Mouse (Mus musculus): ENCODE results near the gene Zfp109. TPM values are rescaled to one million over a fixed set of nuclear protein-coding genes. Genes with fewer than 3 reads are reported as not detected.

Gene Zfp109
- polyA plus RNA-seq, 1 experiment from 2014 or later, result 4.5 TPM

DNA sequence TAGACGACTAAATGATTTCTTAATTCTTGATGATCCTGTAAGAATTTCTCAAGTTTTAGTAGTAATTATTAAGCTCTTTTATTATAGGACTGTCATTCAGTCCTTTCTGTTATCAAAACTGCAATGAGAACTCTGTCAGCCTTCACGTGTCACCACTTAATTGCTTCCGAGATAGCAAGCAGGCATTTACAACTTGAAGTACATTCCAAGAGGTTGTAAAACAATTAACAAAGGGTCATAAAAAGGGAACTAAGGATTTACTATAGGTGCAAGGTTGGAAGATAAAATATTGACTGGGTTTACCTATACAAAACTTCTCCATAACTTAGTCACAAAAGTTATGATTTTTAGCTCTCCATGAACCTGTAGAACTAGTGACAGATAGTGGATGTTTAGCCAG is 44.2 kb downstream of the Zfp109 start:
- H3K9ac ChIP-seq (replicated peaks), result no peak overlapping the region
- no peak for ATAC-seq
- H3K36me3 ChIP-seq, result peaks cover 33% of the 10 kb centered on the region
- H3K9me3 ChIP-seq, result no peaks in the 10 kb centered on the region; the same call in none of the 2 replicates
- no peak overlapping the region for H3K4me2 ChIP-seq (replicated peaks)
- H3K4me1 ChIP-seq (replicated peaks), result no peaks in the 10 kb centered on the region
- no peak overlapping the region for H3K27ac ChIP-seq
- H3K27me3 ChIP-seq, result no peaks in the 10 kb centered on the region
- 95% methylated on average over 3 of the region's 3 CpGs for WGBS
- H3K4me3 ChIP-seq (replicated peaks), result no peak overlapping the region

DNA sequence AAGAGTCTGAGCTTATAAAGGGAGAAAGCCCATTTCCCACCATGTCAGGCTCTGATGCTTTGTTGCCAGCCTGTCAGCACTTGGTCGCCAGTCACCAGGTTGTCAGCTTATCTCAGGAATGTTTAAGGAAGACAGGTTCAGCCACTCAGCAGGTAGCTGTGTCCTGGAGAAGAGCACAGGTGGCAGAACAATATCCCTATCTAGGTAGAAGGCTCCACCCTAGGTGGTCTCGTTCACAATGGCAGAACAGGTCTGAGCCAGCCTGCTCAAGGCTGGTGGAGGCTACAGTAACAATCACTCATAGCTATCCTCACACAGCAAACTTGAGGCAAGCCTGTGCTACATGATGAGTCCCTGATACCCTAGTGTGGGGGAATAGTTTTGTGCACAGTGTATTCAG is 46.0 kb downstream of the Zfp109 start:
- no peaks in the 10 kb centered on the region for H3K4me1 ChIP-seq (replicated peaks)
- no peak overlapping the region for H3K4me3 ChIP-seq (replicated peaks)
- no peak overlapping the region for H3K4me2 ChIP-seq (replicated peaks)
- no peaks in the 10 kb centered on the region; the same call in 1 of the 2 replicates for H3K9me3 ChIP-seq
- H3K27ac ChIP-seq, result no peak overlapping the region
- no peak for ATAC-seq
- no peaks in the 10 kb centered on the region for H3K27me3 ChIP-seq
- H3K9ac ChIP-seq (replicated peaks), result no peak overlapping the region
- WGBS, result 91% methylated on average over 2 of the region's 2 CpGs
- H3K36me3 ChIP-seq, result peaks cover 19% of the 10 kb centered on the region

DNA sequence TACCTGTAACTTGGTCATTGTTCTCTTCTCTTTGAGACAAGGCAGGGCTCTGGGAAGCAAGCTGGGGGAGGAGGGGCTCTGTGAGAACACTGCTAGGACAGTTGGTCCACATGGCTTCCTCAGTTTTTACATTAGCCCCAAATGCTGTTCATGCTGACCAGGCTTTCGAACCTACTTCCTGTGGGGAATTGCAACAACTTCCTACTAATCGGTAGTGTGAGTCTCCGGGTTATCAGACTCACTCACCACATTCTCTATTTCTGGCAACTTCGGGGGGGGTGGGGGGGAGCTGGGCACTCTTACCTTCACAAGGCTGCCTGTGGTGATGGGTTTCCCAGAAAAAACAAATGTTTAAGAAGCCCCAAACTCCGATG is 47.8 kb downstream of the Zfp109 start:
- no peaks in the 10 kb centered on the region; the same call in 1 of the 2 replicates for H3K9me3 ChIP-seq
- H3K27ac ChIP-seq, result no peak overlapping the region
- H3K4me1 ChIP-seq (replicated peaks), result no peaks in the 10 kb centered on the region
- no peak overlapping the region for H3K4me3 ChIP-seq (replicated peaks)
- WGBS, result 81% methylated on average over 5 of the region's 5 CpGs
- H3K4me2 ChIP-seq (replicated peaks), result no peak overlapping the region
- ATAC-seq, result no peak
- H3K27me3 ChIP-seq, result no peaks in the 10 kb centered on the region
- H3K36me3 ChIP-seq, result peaks cover 12% of the 10 kb centered on the region
- no peak overlapping the region for H3K9ac ChIP-seq (replicated peaks)

DNA sequence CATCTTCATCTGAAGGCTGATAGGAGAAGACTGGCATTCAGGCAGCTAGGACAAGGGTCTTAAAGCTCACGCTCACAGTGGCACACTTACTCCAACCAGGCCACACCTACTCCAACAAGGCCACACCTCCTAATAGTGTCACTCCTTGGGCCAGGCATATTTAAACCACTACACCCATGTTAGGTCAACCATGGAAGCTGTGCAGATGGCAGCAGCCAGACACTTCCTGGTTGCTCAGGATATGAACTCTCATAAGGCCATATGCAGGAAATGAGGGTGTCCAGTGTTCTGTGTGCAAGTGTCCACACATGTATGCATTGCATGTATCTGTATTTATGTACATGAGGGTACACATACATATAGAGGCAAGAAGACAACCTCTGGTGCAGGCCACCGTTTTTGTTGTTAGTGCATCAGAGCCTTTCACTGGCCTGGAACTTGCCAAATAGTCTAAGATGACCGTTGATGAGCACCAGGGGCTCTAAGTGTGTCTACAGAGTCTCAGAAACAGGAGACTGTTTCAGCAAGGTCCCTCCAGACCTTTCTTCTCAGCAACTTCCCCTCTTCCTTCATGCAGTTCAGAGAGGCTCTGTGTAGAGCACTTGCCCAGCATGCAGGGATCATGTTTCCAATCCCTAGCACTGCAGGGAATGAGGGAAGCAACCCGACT is 48.3 kb downstream of the Zfp109 start:
- WGBS, result 68% methylated on average over 4 of the region's 4 CpGs
- H3K4me1 ChIP-seq (replicated peaks), result no peaks in the 10 kb centered on the region
- H3K4me2 ChIP-seq (replicated peaks), result no peak overlapping the region

DNA sequence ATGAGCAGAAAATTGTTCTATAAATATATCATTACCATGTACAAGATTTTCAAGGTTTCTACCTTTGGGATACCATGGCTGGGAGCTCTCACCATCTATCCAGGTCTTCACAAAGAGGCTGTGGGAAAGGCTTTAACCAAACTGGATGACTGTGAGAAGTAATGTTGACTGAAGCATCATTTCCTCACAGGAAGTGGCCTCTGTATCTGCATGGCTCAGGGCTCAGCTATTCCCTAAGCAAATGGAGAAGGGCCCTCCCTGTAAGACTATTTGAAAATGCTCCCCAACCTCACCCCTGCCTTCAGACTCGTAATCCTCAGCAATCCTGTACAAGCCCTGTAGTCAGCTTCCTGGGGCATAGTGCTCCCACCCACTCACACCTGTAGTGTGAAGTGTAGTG is 49.7 kb downstream of the Zfp109 start:
- 64% methylated on average over 1 of the region's 1 CpGs for WGBS
- no peak for ATAC-seq

More for the DNA sequence above, 48.3 kb downstream of the Zfp109 start:
- Histone ChIP-seq H3K9me3 (no peaks in the 10 kb centered on the region), H3K36me3 (peaks cover 7% of the 10 kb centered on the region), H3K4me3 (replicated peaks) (no peak overlapping the region), H3K27ac (no peak overlapping the region), H3K9ac (replicated peaks) (no peak overlapping the region), H3K27me3 (no peaks in the 10 kb centered on the region)
- ATAC-seq, result no peak

More for the DNA sequence above, 49.7 kb downstream of the Zfp109 start:
- Histone ChIP-seq H3K4me1 (replicated peaks) (no peaks in the 10 kb centered on the region), H3K4me3 (replicated peaks) (no peak overlapping the region), H3K36me3 (no peaks in the 10 kb centered on the region), H3K9me3 (no peaks in the 10 kb centered on the region), H3K4me2 (replicated peaks) (no peak overlapping the region), H3K27me3 (no peaks in the 10 kb centered on the region), H3K9ac (replicated peaks) (no peak overlapping the region), H3K27ac (no peak overlapping the region)

Other genes starting within 250 kb of the Zfp109 start
- not detected in 2 replicates for gene V1rd19, start 235.9 kb downstream of the Zfp109 start, polyA plus RNA-seq (2015; fragmentation: Nextera tagmentation; extraction: Ambion mirVana)
- not detected in 2 replicates for gene Vmn1r183, start 184.3 kb downstream of the Zfp109 start, polyA plus RNA-seq (2015; fragmentation: Nextera tagmentation; extraction: Ambion mirVana)
- 33.6 and 35.2 TPM in 2 replicates for gene Zfp180, start 155.6 kb downstream of the Zfp109 start, polyA plus RNA-seq (2015; fragmentation: Nextera tagmentation; extraction: Ambion mirVana)
- gene Zfp112, start 125.2 kb downstream of the Zfp109 start, polyA plus RNA-seq (2015; fragmentation: Nextera tagmentation; extraction: Ambion mirVana), result 9.7 and 11.3 TPM in 2 replicates
- 20.6 and 21.4 TPM in 2 replicates for gene Zfp235, start 103.4 kb downstream of the Zfp109 start, polyA plus RNA-seq (2015; fragmentation: Nextera tagmentation; extraction: Ambion mirVana)
- 4.8 and 5.2 TPM in 2 replicates for gene Zfp114, start 62.5 kb downstream of the Zfp109 start, polyA plus RNA-seq (2015; fragmentation: Nextera tagmentation; extraction: Ambion mirVana)
- gene Zfp111, start 26.1 kb downstream of the Zfp109 start, polyA plus RNA-seq (2015; fragmentation: Nextera tagmentation; extraction: Ambion mirVana), result 5.7 and 9.2 TPM in 2 replicates
- 4.6 and 5.1 TPM in 2 replicates for gene Zfp108, start 17.2 kb upstream of the Zfp109 start, polyA plus RNA-seq (2015; fragmentation: Nextera tagmentation; extraction: Ambion mirVana)
- gene Zfp93, start 32.9 kb upstream of the Zfp109 start, polyA plus RNA-seq (2015; fragmentation: Nextera tagmentation; extraction: Ambion mirVana), result 7.7 and 7.8 TPM in 2 replicates
- 41.2 and 49.4 TPM in 2 replicates for gene Zfp61, start 63.7 kb upstream of the Zfp109 start, polyA plus RNA-seq (2015; fragmentation: Nextera tagmentation; extraction: Ambion mirVana)
- gene Zfp94, start 79.1 kb upstream of the Zfp109 start, polyA plus RNA-seq (2015; fragmentation: Nextera tagmentation; extraction: Ambion mirVana), result 19.4 and 22.0 TPM in 2 replicates
- 0.40 TPM in 1 of 2 replicates, not detected in the other for gene Tescl, start 96.4 kb upstream of the Zfp109 start, polyA plus RNA-seq (2015; fragmentation: Nextera tagmentation; extraction: Ambion mirVana)
- not detected in 2 replicates for gene Lypd5, start 111.6 kb upstream of the Zfp109 start, polyA plus RNA-seq (2015; fragmentation: Nextera tagmentation; extraction: Ambion mirVana)
- gene Kcnn4, start 132.7 kb upstream of the Zfp109 start, polyA plus RNA-seq (2015; fragmentation: Nextera tagmentation; extraction: Ambion mirVana), result 0.40 and 0.66 TPM in 2 replicates
- 32.9 and 33.5 TPM in 2 replicates for gene Smg9, start 162.1 kb upstream of the Zfp109 start, polyA plus RNA-seq (2015; fragmentation: Nextera tagmentation; extraction: Ambion mirVana)
- not detected in 2 replicates for gene Irgc1, start 214.7 kb upstream of the Zfp109 start, polyA plus RNA-seq (2015; fragmentation: Nextera tagmentation; extraction: Ambion mirVana)
- gene Plaur, start 224.9 kb upstream of the Zfp109 start, polyA plus RNA-seq (2015; fragmentation: Nextera tagmentation; extraction: Ambion mirVana), result 1.0 and 1.2 TPM in 2 replicates
- gene Cadm4, start 244.5 kb upstream of the Zfp109 start, polyA plus RNA-seq (2015; fragmentation: Nextera tagmentation; extraction: Ambion mirVana), result 52.4 and 67.8 TPM in 2 replicates